9 mouse cellular contexts compared by ENCODE assay signal in genomic region chr19:53768478-53768877, GRCm38 (mm10).
DNase-seq lines count a peak whose midpoint lies in the region; ATAC-seq lines count a peak whose summit lies in the region.
"Had no signal": no experiment of that assay in that cellular context is flagged by ENCODE, and none has a peak within 500 bp of the region (broad histone marks: within the 10 kb centered on the region; RNA-seq: fewer than 3 reads in every experiment).

No protein-coding gene starts in this region.

- 41% methylated on average over 3 of the region's 3 CpGs for WGBS in hindbrain, embryonic 14.5 days
- WGBS in hindbrain, embryonic 12.5 days: 24% methylated on average over 3 of the region's 3 CpGs
- WGBS in kidney, embryonic 15.5 days: 27% methylated on average over 3 of the region's 3 CpGs

- no peaks in the 10 kb centered on the region for H3K9me3 ChIP-seq in hindbrain, embryonic 14.5 days (ENCODE audit: control insufficient read depth, low read length)
- H3K9me3 ChIP-seq in hindbrain, embryonic 12.5 days (replicated peaks): 0 out of 2 replicates have a peak, but pooled peaks cover 2% of the 10 kb centered on the region
- no peaks in the 10 kb centered on the region for H3K9me3 ChIP-seq in kidney, embryonic 15.5 days (replicated peaks)

- no peak overlapping the region for H3K4me2 ChIP-seq in hindbrain, embryonic 14.5 days (replicated peaks)
- H3K4me2 ChIP-seq in hindbrain, embryonic 12.5 days (replicated peaks): no peak overlapping the region
- H3K4me2 ChIP-seq in kidney, embryonic 15.5 days: peak overlapping the region; percentile 40

- H3K4me1 ChIP-seq in hindbrain, embryonic 14.5 days (replicated peaks; ENCODE audit: control insufficient read depth, insufficient read depth, low read length): no peaks in the 10 kb centered on the region
- no peaks in the 10 kb centered on the region for H3K4me1 ChIP-seq in hindbrain, embryonic 12.5 days
- peaks cover 5% of the 10 kb centered on the region for H3K4me1 ChIP-seq in kidney, embryonic 15.5 days

- H3K27ac ChIP-seq in hindbrain, embryonic 14.5 days: no peak overlapping the region
- no peak overlapping the region for H3K27ac ChIP-seq in hindbrain, embryonic 12.5 days
- H3K27ac ChIP-seq in kidney, embryonic 15.5 days: no peak overlapping the region

- no peaks in the 10 kb centered on the region for H3K27me3 ChIP-seq in hindbrain, embryonic 14.5 days (ENCODE audit: control insufficient read depth, insufficient read depth, low read length)
- no peaks in the 10 kb centered on the region for H3K27me3 ChIP-seq in hindbrain, embryonic 12.5 days
- H3K27me3 ChIP-seq in kidney, embryonic 15.5 days: no peaks in the 10 kb centered on the region

- ATAC-seq in hindbrain, embryonic 14.5 days (ENCODE audit: low FRiP score): peak; percentile 48; the same call in 1 of the 2 replicates
- ATAC-seq in hindbrain, embryonic 12.5 days (ENCODE audit: low FRiP score): no peak
- 0 out of 2 replicates have a peak, but pooled peaks have one; percentile 48 for ATAC-seq in erythroid progenitor cell, adult 5-6 weeks (replicated peaks; ENCODE audit: low FRiP score, poor library complexity, severe bottlenecking)
- ATAC-seq in kidney, embryonic 15.5 days (replicated peaks; ENCODE audit: low FRiP score): no peak
- ATAC-seq in megakaryocyte progenitor cell, adult 5-6 weeks (replicated peaks; ENCODE audit: poor library complexity): peak; percentile 92

- no peaks in the 10 kb centered on the region for H3K36me3 ChIP-seq in hindbrain, embryonic 14.5 days (replicated peaks; ENCODE audit: control insufficient read depth, insufficient read depth)
- no peaks in the 10 kb centered on the region for H3K36me3 ChIP-seq in hindbrain, embryonic 12.5 days
- H3K36me3 ChIP-seq in kidney, embryonic 15.5 days: no peaks in the 10 kb centered on the region

- no peak overlapping the region for H3K9ac ChIP-seq in hindbrain, embryonic 14.5 days
- H3K9ac ChIP-seq in hindbrain, embryonic 12.5 days: no peak overlapping the region
- H3K9ac ChIP-seq in kidney, embryonic 15.5 days: no peak overlapping the region

- peak; percentile 84 for DNase-seq in hindbrain, embryonic 14.5 days (ENCODE audit: low spot score)
- DNase-seq in CD4-positive helper T cell, adult 2 months (ENCODE audit: low read depth, low spot score): peak; percentile 56
- DNase-seq in adipocyte (ENCODE audit: low spot score): peak; percentile 87
- DNase-seq in spleen, postnatal 14 days (ENCODE audit: low spot score in 2 of 2): no peak

- no peak overlapping the region for H3K4me3 ChIP-seq in hindbrain, embryonic 14.5 days (replicated peaks; ENCODE audit: low read length)
- no peak overlapping the region for H3K4me3 ChIP-seq in hindbrain, embryonic 12.5 days
- no peak overlapping the region for H3K4me3 ChIP-seq in kidney, embryonic 15.5 days (replicated peaks)
- H3K4me3 ChIP-seq: erythroblast, embryonic 14.5 days had no signal

Comparison
In these comparisons a context has a peak if more than half of its experiments do, and no peak if none do; other contexts are left out.
1. ATAC-seq: peak in hindbrain, embryonic 14.5 days (single experiment), erythroid progenitor cell, adult 5-6 weeks (single experiment) and megakaryocyte progenitor cell, adult 5-6 weeks (single experiment); none in hindbrain, embryonic 12.5 days (single experiment) and kidney, embryonic 15.5 days (single experiment).
2. DNase-seq: peak in hindbrain, embryonic 14.5 days (single experiment), CD4-positive helper T cell, adult 2 months (single experiment) and adipocyte (single experiment); none in spleen, postnatal 14 days (0 of 2).